Mouse (Mus musculus) testis, adult 2 months (tissue): Measurements from ENCODE around the gene Scn5a.

ENCODE experiments used
- CTCF ChIP-seq: fragments of 200-500 bp; IDR thresholded peaks from 2 replicates; pipeline ENCODE4 v1.5.1; 2012; ENCODE audit warnings: low read depth, mild to moderate bottlenecking, inconsistent platforms, low read length, moderate library complexity; ENCODE audit not compliant: control insufficient read depth, insufficient read depth, insufficient replicate concordance
- POLR2A ChIP-seq: fragments of 200-500 bp; IDR thresholded peaks from 2 replicates; pipeline ENCODE4 v1.6.1; 2012; ENCODE audit warnings: low read depth, mild to moderate bottlenecking, inconsistent platforms, low read length, moderate library complexity; ENCODE audit not compliant: control insufficient read depth

DNA sequence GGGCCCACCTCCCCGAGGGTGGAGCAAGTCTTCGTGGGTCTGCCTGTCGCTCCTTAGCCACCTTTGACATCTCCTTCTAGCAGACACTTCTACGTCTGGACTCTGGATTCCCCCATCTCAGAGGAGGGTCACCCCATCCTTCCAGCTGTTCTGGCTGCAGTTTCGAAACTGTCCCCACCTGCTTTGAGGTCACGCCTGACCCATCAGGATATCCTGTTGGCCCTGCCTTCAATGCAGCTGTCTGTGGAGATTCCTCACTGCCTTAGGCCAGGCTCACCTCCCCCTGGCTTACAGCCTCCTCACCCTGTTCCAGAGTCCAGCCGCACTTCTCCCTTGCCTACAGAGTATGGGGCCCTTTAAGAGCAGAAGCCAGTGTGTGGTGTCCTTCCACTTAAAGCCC is 79.9 kb downstream of the Scn5a start:
- TF ChIP-seq CTCF (no peak), POLR2A (no peak)
